Mouse (Mus musculus) liver, adult 2 months (tissue): ENCODE data around the gene Nr4a1.

Experiments
- CTCF ChIP-seq: fragments of 200-500 bp; IDR thresholded peaks from 2 replicates; pipeline ENCODE4 v1.5.1; 2011; ENCODE audit warnings: low read depth, low read length, control low read depth
- POLR2A ChIP-seq: fragments of 200-500 bp; IDR thresholded peaks from 2 replicates; pipeline ENCODE4 v1.6.1; 2011; ENCODE audit warnings: low read length, control low read depth; ENCODE audit not compliant: insufficient read depth; ENCODE audit errors: extremely low read depth

DNA sequence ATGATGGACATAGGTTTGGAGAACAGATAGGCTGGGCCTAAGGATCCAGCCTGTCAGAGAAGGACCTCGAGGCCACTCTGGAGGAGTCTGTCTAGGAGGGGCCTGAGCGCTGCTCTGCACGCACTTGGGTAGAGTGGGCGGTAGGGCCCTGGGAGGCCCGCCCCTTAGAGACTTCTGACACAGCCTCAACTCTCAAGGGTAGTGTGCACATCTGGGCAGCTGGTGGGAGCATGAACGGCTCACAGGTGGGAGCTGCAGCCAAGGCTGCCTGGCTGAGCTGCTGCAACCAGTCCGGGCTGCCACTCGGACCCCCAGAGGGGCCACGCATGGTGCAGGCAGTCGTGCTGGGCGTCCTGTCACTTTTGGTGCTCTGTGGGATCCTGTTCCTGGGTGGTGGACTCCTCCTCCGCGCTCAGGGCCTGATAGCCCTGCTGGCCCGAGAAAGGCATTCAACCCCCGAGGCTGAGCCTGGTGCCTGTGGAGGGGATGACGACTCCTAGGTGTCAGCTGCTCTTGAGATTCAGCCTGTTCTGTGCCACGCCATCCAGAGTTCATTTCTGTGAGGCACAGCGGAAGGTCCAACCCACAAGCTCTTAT lies 39.1 kb downstream of the Nr4a1 start, which contains the start of gene 6030408B16Rik:
- TF ChIP-seq CTCF: no peak
- TF ChIP-seq POLR2A: no peak
